Mouse (Mus musculus): ENCODE data around the gene Uso1.
A peak's percentile ranks its signal among the peaks of the same experiment; 100 is the strongest.

Uso1 gene

DNA sequence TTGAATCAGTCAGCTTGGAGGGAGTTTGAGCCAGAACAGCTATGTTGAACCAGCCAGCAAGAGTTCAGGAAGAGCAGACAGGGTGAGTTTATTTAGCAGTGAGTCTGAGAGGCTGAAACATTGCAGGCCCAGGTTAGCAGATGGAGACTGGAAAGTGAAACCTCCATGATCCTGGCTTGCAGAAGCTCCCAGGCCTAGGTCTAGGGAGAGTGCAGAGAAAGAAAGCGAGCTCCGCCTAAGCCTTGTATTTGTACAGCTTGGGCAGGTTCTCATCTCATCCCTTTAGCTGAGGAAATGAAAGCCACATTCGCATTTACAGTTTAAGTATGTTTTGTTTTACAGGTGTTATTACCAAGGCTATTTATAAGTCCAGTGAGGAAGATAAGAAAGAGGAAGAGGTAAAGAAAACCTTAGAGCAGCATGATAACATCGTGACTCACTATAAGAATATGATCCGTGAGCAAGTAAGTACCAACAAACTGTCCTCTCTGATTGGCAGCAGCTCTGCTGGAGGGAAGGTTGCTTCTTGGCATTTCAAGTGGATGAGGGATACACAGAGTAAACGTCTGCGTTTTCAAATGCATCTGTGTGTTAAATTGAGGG is 51.2 kb downstream of the Uso1 start:
- DNase-seq (ENCODE audit: low read depth, low spot score), result no peak

DNA sequence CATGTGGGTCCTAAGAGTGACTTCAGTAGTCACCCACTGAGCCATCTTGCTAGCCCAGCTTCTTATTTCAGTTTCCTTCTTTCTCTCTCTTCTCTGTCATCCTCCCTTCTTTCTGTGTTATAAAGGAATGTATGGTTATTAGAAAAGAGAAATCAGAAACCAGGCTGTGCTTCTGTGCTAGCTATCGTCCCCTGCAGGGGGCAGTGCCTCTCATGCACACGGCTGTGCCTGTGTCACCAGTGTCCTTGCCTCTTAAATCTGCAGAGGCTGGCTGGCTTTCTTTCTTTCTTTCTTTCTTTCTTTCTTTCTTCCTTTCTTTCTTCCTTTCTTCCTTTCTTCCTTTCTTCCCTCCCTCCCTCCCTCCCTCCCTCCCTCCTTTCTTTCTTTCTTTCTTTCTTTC is 58.0 kb downstream of the Uso1 start:
- DNase-seq (ENCODE audit: low read depth, low spot score), result peak; percentile 70

DNA sequence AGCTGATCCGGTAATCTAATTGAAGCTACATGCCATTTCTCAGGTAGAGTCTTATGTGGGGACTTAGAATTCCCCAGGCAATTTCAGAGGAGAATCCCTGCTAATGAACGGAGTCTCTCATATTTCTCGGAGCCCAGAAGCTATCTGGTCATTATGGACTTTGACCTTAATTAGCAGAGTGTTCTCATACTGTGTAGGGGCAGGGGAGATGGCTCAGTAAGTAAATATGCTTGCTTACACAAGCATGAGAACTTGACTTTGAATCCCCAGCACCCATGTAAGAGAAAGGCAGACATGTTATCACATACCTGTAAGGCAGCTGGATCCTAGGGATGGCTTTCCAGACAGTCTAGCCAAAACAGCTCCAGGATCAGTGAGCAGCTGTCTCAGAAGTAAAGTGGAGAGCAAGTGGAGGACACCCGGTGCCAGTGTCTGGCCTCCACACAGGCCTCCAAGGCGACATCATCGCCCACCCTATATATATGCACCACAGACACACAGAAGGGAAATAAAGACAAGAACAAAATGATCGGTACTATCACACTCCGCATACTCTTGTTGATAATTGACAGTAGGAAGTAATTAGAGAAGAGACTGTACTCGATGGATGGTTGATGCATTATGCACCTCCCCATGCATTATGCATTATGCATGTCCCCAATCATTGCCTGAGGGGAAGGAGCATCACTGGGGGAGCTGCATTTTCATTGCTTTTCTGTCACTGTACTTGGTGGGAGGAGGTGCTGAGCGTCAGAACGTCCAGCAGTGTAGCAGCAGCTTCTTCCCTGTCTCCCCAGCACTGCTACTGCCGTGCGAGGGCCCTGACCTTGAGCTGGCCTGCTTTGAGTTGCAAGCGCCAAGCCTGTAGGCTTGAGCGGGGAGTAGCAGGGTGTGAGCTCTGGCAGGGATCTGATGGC is 59.4 kb downstream of the Uso1 start:
- DNase-seq (ENCODE audit: low read depth, low spot score), result no peak

DNA sequence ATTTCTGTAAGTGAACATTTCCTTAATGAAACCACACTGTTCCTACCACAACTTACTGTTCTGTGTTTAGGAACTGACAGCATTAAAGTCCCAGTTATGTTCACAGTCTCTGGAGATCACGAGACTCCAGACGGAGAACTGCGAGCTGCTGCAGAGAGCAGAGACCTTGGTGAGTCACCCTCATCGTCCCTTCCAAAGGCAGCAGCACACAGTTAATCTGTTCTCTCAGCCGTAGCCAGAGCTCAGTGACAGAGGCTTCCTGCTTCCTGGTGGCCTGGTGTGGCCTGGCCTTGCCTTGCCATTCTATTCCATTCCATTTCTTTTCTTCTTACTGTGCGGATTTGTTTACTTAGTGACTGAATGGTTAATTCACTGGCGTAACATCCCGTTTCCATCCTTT is 60.5 kb downstream of the Uso1 start:
- no peak for DNase-seq (ENCODE audit: low read depth, low spot score)

- DNase-seq (ENCODE audit: low read depth, low spot score), result no peak
Measured at GRCm38 (mm10) chr5:92204162-92205036, 66.7 kb downstream of the Uso1 start.

- DNase-seq (ENCODE audit: low read depth, low spot score), result no peak
Measured at GRCm38 (mm10) chr5:92205184-92205583, 67.4 kb downstream of the Uso1 start.

- DNase-seq (ENCODE audit: low read depth, low spot score), result peak; percentile 93
Measured at GRCm38 (mm10) chr5:92205706-92206105, 68.0 kb downstream of the Uso1 start.

DNA sequence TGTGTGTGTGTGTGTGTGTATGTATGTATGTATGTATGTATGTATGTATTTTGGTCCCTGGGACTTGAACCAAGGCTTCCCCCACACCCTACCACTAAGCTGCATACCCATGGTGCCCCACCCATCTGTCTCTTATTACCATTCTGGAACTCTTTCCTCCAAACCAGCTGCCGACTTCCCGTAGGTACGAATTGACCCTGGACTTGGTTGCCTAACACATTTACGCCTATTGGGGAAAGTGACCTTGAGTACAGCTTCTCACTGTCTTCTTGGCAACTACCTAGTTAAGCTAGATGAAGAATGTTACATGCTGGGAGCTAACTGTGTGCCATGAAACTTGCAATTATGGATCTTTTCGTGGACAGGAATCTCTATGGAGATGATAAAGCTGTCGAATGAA is 68.4 kb downstream of the Uso1 start:
- no peak for DNase-seq (ENCODE audit: low read depth, low spot score)

DNA sequence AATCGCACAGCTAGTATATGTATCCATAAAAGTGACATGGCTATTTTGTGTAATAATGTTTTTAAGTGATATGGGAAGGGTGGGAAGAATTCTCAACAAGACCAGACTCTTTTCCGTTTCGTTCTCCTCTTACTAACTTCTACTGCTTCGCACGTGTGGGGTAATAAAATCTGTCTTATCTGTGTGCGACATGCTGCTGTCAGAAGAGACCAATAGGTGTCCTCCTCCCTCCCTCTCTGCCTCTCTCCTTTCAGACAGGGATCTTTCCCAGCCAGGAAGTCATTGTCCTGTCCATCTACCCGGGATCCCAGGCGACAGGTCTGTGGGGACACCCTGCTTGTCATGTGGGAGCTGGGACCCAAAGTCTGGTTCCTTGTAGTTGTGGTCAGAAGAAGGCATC is 72.5 kb downstream of the Uso1 start:
- DNase-seq (ENCODE audit: low read depth, low spot score), result no peak

- DNase-seq (ENCODE audit: low read depth, low spot score), result no peak
Measured at GRCm38 (mm10) chr5:92212231-92212630, 74.5 kb downstream of the Uso1 start.

GRCm38 (mm10) chr5:92215308-92215707 is 77.6 kb downstream of the Uso1 start, which contains the start of gene U90926:
U90926 (minus strand) TSS chr5:92215408.
- peak; percentile 39 for DNase-seq (ENCODE audit: low read depth, low spot score)

DNA sequence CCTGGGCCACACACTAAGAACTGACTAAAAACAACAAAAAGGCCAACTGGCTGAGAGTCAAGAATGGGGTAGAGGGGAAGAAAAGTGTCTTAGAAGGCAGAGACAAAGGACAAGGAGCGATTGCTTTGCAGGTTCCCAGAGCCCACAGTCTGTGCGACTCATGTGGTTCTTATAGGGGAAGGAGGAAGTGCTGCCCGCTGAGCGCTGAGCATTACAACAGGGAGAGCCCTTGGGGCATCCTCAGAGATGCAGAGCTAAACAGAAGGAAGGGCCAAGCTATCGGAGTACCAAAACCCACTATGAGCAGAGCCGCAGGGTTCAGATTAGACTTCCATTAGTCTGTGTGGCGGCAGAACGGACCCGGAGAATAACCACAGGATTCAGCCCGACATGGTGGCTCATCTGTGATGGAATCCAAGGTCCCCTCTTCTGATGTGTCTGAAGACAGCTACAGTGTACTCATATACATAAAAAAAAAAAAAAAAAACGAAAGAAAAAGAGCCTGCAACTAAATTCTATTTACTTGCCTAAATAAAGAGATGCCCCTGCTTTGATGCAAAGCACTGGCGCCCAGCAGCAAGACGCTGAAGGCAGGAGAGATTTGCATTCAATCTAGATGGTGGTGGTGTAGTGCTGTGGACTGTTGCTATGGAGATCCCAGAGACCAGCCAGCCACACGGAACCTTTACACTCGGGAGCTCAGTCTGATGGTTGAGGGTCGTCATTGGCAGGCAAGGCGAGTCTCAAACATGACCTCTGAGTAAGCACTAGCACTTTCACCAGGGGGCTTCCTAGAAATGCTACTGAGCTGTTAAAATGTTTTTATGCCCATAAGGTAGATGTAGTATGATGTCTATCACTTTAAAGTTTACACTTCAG is 81.4 kb downstream of the Uso1 start:
- DNase-seq (ENCODE audit: low read depth, low spot score), result peak; percentile 59

DNA sequence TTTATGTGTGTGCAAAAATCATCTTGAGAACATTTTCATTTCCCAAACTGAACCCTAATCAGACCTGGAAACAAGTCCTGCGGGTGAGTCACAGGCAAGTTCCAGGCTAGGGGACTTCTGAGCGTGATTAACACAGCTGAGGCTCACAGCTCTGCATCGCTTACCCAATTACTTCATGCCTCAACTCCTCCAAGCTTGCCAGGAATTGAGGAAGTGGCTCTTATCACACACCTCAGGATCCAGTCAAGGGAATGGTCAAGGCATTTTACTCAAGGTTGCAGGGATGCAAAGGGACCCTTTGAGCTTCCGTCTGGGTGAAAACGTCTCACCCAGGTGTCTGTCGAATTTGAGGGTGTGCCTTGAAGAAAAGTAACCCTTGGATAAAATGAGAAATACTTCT is 82.1 kb downstream of the Uso1 start:
- peak; percentile 91 for DNase-seq (ENCODE audit: low read depth, low spot score)

- DNase-seq (ENCODE audit: low read depth, low spot score), result peak; percentile 88
Measured at GRCm38 (mm10) chr5:92220287-92220902, 82.7 kb downstream of the Uso1 start.

DNA sequence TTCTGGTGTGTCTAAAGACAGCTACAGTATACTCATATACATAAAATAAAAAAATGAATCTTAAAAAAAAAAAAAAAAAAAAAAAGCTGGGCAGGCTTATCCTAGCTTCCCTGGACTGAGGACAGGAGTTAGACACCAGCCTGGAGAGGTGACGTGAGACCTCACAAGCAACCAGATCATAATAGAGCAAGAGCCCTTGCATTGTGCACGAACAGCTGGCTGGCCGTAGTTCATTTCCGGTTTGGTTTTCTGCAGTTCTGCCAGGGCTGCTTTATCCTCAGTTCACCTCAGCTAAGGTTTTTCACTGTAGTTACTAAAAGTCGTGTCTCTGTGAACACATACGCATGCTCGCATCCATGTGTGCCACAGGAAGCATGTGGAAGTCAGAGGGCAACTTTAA is 90.0 kb downstream of the Uso1 start:
- DNase-seq (ENCODE audit: low read depth, low spot score), result no peak

GRCm38 (mm10) chr5:92228776-92229175 is 91.0 kb downstream of the Uso1 start:
- no peak for DNase-seq (ENCODE audit: low read depth, low spot score)

DNA sequence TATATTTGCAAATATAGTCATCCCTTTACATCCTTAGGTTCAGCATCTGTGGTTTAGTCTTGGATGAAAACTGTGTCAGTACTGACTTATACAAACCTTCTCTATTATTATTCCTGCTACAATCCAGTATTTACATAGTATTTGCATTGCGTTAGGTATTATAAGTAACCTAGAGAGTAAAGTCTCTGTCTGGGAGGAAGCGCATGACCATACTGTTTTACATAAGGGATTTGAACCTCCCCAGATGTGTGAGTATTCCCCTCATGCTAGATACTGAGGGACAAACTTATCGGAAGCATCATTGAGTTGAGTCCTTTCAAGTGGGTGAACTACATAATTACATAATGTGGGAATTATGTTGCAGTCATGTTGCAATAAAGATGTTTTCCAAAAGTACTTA is 91.8 kb downstream of the Uso1 start:
- no peak for DNase-seq (ENCODE audit: low read depth, low spot score)

DNA sequence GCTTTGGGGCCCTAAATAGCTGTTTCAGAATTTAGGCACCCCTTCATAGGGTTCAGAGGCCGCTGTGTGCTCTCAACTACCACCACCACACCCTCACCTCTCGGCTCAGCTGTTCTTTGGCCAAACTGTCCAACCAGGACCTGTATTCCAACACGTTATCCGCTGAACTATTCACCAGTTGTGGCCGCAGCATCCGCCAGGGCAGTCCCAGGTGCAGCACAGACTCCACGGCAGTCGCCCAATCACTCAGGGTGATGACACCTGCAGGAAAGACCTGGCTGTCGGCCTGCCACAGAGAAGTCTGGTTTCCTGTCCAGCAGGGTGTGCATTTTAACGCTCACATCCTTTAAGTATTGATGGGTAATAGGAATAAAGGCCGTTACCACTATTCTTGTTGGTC is 92.6 kb downstream of the Uso1 start:
- no peak for DNase-seq (ENCODE audit: low read depth, low spot score)

DNA sequence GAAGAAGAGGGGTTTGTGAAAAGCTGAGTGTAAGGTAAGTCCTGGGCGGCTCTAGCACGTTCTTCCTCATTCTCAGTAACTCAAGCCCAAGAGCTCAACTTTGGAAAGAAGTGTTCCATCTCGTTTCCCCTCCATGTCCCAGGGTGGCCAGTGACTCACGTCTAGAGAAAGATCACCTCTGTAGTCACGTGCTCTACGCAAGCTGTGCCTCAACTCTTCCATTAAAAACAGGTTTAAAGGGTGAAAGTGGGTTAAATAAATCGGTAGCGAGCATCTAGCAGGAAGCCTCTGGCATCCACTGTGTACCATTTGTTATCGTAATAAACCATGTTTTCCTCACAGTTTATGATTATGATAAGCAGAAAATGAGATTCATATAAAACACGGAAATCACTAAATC is 94.1 kb downstream of the Uso1 start:
- no peak for DNase-seq (ENCODE audit: low read depth, low spot score)

- DNase-seq (ENCODE audit: low read depth, low spot score), result no peak
Measured at GRCm38 (mm10) chr5:92233366-92233765, 95.6 kb downstream of the Uso1 start.

Measured in 3T3-L1 (cell line).